Comparison of ENCODE assay signal across 22 mouse cellular contexts in the genomic region with DNA sequence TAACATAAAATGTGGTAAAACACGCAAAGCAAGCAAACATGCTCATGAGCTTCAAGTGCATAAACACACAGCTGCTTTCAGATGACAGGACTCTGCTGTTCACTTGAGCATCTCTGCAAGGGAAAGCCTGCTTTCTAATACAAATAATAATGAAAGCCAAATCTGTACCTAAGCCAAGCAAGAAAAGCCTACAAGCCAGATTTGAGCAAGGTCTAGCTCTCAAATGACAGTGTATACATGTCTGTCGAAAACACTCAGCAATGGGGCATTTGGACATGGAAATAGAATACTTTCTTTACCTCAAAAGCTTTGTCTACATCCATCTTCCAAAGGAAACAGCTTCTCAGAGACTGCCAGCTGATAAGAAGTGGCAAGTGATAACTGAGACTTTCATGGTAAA. TPM values are rescaled to one million over a fixed set of nuclear protein-coding genes. Genes with fewer than 3 reads are reported as not detected.
DNase-seq lines count a peak whose midpoint lies in the region; ATAC-seq and TF ChIP-seq lines count a peak whose summit lies in the region.
"Had no signal": no experiment of that assay in that cellular context is flagged by ENCODE, and none has a peak within 500 bp of the region (broad histone marks: within the 10 kb centered on the region; RNA-seq: fewer than 3 reads in every experiment).

No protein-coding gene starts in this region.

- H3K27ac ChIP-seq in intestine, embryonic 14.5 days (ENCODE audit: low read depth): peak overlapping the region; percentile 17
- H3K27ac ChIP-seq in intestine, postnatal 0 days (ENCODE audit: low read depth, low read length): no peak overlapping the region
- peak overlapping the region; percentile 72 for H3K27ac ChIP-seq in lung, embryonic 15.5 days
- H3K27ac ChIP-seq: embryonic facial prominence, embryonic 12.5 days; hindbrain, embryonic 13.5 days; layer of hippocampus, adult 2 months had no signal

- no peak for TF ChIP-seq POLR2A in lung, adult 2 months (IDR thresholded peaks at IDR 0.05; ENCODE audit: borderline replicate concordance, extremely low read depth, low read depth, low read length)
- no peak for TF ChIP-seq POLR2A in myocyte (IDR thresholded peaks at IDR 0.05; ENCODE audit: insufficient read length, low read depth)

- H3K4me1 ChIP-seq in intestine, embryonic 14.5 days (replicated peaks; ENCODE audit: control insufficient read depth, insufficient read depth, low read length): peaks cover 7% of the 10 kb centered on the region; the same call in 1 of the 2 replicates
- no peaks in the 10 kb centered on the region for H3K4me1 ChIP-seq in intestine, postnatal 0 days (replicated peaks; ENCODE audit: control insufficient read depth, insufficient read depth, low read length)
- H3K4me1 ChIP-seq in lung, embryonic 15.5 days: peaks cover 16% of the 10 kb centered on the region
- no peaks in the 10 kb centered on the region for H3K4me1 ChIP-seq in lung, adult 2 months (ENCODE audit: control insufficient read depth, insufficient read depth, low read length)
- H3K4me1 ChIP-seq: embryonic facial prominence, embryonic 12.5 days; hindbrain, embryonic 13.5 days had no signal

- no peak overlapping the region for H3K4me2 ChIP-seq in intestine, embryonic 14.5 days (ENCODE audit: low read length)
- no peak overlapping the region for H3K4me2 ChIP-seq in intestine, postnatal 0 days (replicated peaks; ENCODE audit: low read depth)
- H3K4me2 ChIP-seq in lung, embryonic 15.5 days: no peak overlapping the region
- peak overlapping the region; percentile 44 for H3K4me2 ChIP-seq in myocyte (ENCODE audit: low read depth)
- H3K4me2 ChIP-seq: embryonic facial prominence, embryonic 12.5 days; hindbrain, embryonic 13.5 days; liver, embryonic 11.5 days; midbrain, embryonic 11.5 days had no signal

- no peak for TF ChIP-seq CTCF in intestine, postnatal 0 days (IDR thresholded peaks at IDR 0.05; ENCODE audit: low read depth)
- no peak for TF ChIP-seq CTCF in lung, adult 2 months (IDR thresholded peaks at IDR 0.05; ENCODE audit: insufficient read depth, low read length)

- no peak for ATAC-seq in intestine, embryonic 14.5 days (replicated peaks; ENCODE audit: low FRiP score, low TSS enrichment, low read depth)
- no peak for ATAC-seq in intestine, postnatal 0 days
- peak; percentile 62; the same call in 1 of the 2 replicates for ATAC-seq in lung, embryonic 15.5 days (ENCODE audit: borderline replicate concordance, extremely low read depth, low FRiP score, low TSS enrichment)
- ATAC-seq in cerebellum, adult (ENCODE audit: insufficient number of reproducible peaks, low FRiP score, low TSS enrichment): no peak
- ATAC-seq: forebrain, embryonic 14.5 days; inflammation-experienced regulatory T-cells, adult 6 months; liver, postnatal 0 days; Patski had no signal

- no peaks in the 10 kb centered on the region for H3K27me3 ChIP-seq in intestine, embryonic 14.5 days (replicated peaks; ENCODE audit: control insufficient read depth, insufficient read depth, low read length)
- H3K27me3 ChIP-seq in intestine, postnatal 0 days (replicated peaks; ENCODE audit: control insufficient read depth, insufficient read depth, low read length): no peaks in the 10 kb centered on the region
- H3K27me3 ChIP-seq in lung, embryonic 15.5 days: no peaks in the 10 kb centered on the region
- H3K27me3 ChIP-seq in myocyte (ENCODE audit: control insufficient read depth, insufficient read depth, insufficient read length): no peaks in the 10 kb centered on the region
- H3K27me3 ChIP-seq: embryonic facial prominence, embryonic 12.5 days; hindbrain, embryonic 13.5 days; Patski had no signal

- no peaks in the 10 kb centered on the region for H3K36me3 ChIP-seq in intestine, embryonic 14.5 days (ENCODE audit: control insufficient read depth, insufficient read depth, low read length)
- H3K36me3 ChIP-seq in intestine, postnatal 0 days (ENCODE audit: control insufficient read depth, insufficient read depth): no peaks in the 10 kb centered on the region
- H3K36me3 ChIP-seq in lung, embryonic 15.5 days: no peaks in the 10 kb centered on the region
- no peaks in the 10 kb centered on the region for H3K36me3 ChIP-seq in myocyte (ENCODE audit: control insufficient read depth, insufficient read depth)
- H3K36me3 ChIP-seq: embryonic facial prominence, embryonic 12.5 days; G1E; hindbrain, embryonic 13.5 days had no signal

- no peak overlapping the region for H3K4me3 ChIP-seq in intestine, embryonic 14.5 days (ENCODE audit: low read depth, low read length)
- H3K4me3 ChIP-seq in intestine, postnatal 0 days (ENCODE audit: low read depth, low read length): no peak overlapping the region
- H3K4me3 ChIP-seq in lung, embryonic 15.5 days: no peak overlapping the region
- H3K4me3 ChIP-seq in lung, adult 2 months (replicated peaks; ENCODE audit: extremely low read depth, low read depth, low read length): no peak overlapping the region
- no peak overlapping the region for H3K4me3 ChIP-seq in myocyte
- H3K4me3 ChIP-seq: embryonic facial prominence, embryonic 12.5 days; hindbrain, embryonic 13.5 days; layer of hippocampus, adult 2 months had no signal

- no peak overlapping the region for H3K9ac ChIP-seq in intestine, embryonic 14.5 days (ENCODE audit: low read length)
- H3K9ac ChIP-seq in intestine, postnatal 0 days (ENCODE audit: low read depth, low read length): no peak overlapping the region
- no peak overlapping the region for H3K9ac ChIP-seq in lung, embryonic 15.5 days
- H3K9ac ChIP-seq: embryonic facial prominence, embryonic 12.5 days; hindbrain, embryonic 13.5 days; liver, postnatal 0 days had no signal

- H3ac ChIP-seq in myocyte (ENCODE audit: control insufficient read depth, insufficient read length): no peak overlapping the region

- 26% methylated on average over 2 of the region's 2 CpGs for WGBS in intestine, embryonic 14.5 days
- 57% methylated on average over 2 of the region's 2 CpGs for WGBS in intestine, postnatal 0 days
- 26% methylated on average over 2 of the region's 2 CpGs for WGBS in lung, embryonic 15.5 days
- 32% methylated on average over 2 of the region's 2 CpGs for WGBS in lung, adult 2 months

- DNase-seq in intestine, embryonic 14.5 days (ENCODE audit: low spot score): no peak
- no peak for DNase-seq in lung, adult 2 months
- DNase-seq in cerebellum, adult 18-20 months: no peak
- DNase-seq: B cell, adult 2 months; cerebellum, adult 11-12 months; cerebellum, postnatal 14 days; kidney, postnatal 25 days; liver, postnatal 0 days; thymus, postnatal 14 days had no signal

- no peaks in the 10 kb centered on the region for H3K9me3 ChIP-seq in intestine, embryonic 14.5 days (ENCODE audit: control insufficient read depth, low read length)
- H3K9me3 ChIP-seq in intestine, postnatal 0 days (ENCODE audit: control insufficient read depth): no peaks in the 10 kb centered on the region
- no peaks in the 10 kb centered on the region for H3K9me3 ChIP-seq in lung, embryonic 15.5 days
- H3K9me3 ChIP-seq: embryonic facial prominence, embryonic 12.5 days; G1E; hindbrain, embryonic 13.5 days had no signal

- no peaks in the 10 kb centered on the region for H3K79me2 ChIP-seq in myocyte (ENCODE audit: control insufficient read depth, insufficient read depth)

TF ChIP-seq in myocyte, 11 proteins besides CTCF, POLR2A, EP300 and RAD21:
- no peak for TF ChIP-seq TCF12 (IDR thresholded peaks at IDR 0.05; ENCODE audit: insufficient read depth, poor library complexity, severe bottlenecking)
- no peak for TF ChIP-seq SRF (IDR thresholded peaks at IDR 0.05; ENCODE audit: control insufficient read depth, insufficient read length, low read depth)
- no peak for TF ChIP-seq TCF3 (IDR thresholded peaks at IDR 0.05; ENCODE audit: insufficient read length, low read depth)
TF ChIP-seq in myocyte: peak in this region for 0.

RNA-seq across cellular contexts. Expression of gene Efcab1, which starts 10.9 kb away (rescaled TPM):
- polyA plus RNA-seq in intestine, embryonic 14.5 days (2014; fragmentation: Nextera tagmentation; extraction: Ambion mirVana): 9.0 and 9.9 TPM in 2 replicates
- 0.78 TPM in 2 replicates for polyA plus RNA-seq in intestine, postnatal 0 days (2015; fragmentation: Nextera tagmentation; extraction: Ambion mirVana)
- polyA plus RNA-seq in lung, embryonic 15.5 days (2015; fragmentation: Nextera tagmentation; extraction: Ambion mirVana): 10.7 and 12.6 TPM in 2 replicates
- 1.4 and 2.7 TPM in 2 replicates for polyA plus RNA-seq in lung, adult 2 months (2012; rRNA removed)
- polyA plus RNA-seq in myocyte (2012; fragmentation: generic; extraction: Trizol): not detected
- polyA plus RNA-seq: G1E; inflammation-experienced regulatory T-cells, adult 6 months had no signal
